ENCODE assay signal across 9 mouse cellular contexts in genomic region chr5:33297164-33297563, GRCm38 (mm10). TPM values are rescaled to one million over a fixed set of nuclear protein-coding genes. Genes with fewer than 3 reads are reported as not detected.
DNase-seq lines count a peak whose midpoint lies in the region; ATAC-seq and TF ChIP-seq lines count a peak whose summit lies in the region.
"Had no signal": no experiment of that assay in that cellular context is flagged by ENCODE, and none has a peak within 500 bp of the region (broad histone marks: within the 10 kb centered on the region; RNA-seq: fewer than 3 reads in every experiment).

No protein-coding gene starts in this region.

- ATAC-seq in cerebellum, adult (ENCODE audit: insufficient number of reproducible peaks, low FRiP score, low TSS enrichment) = no peak
- no peak for ATAC-seq in liver, embryonic 12.5 days
- ATAC-seq: forebrain, embryonic 15.5 days had no signal

- no peak overlapping the region for H3K4me3 ChIP-seq in liver, adult 2 months (ENCODE audit: insufficient read depth, low read depth, low read length)
- H3K4me3 ChIP-seq in liver, embryonic 12.5 days = no peak overlapping the region
- no peak overlapping the region for H3K4me3 ChIP-seq in embryonic fibroblast, embryonic 13.5 days (ENCODE audit: insufficient read depth, low read length)
- H3K4me3 ChIP-seq: forebrain, embryonic 15.5 days had no signal

- no peak overlapping the region for H3K4me2 ChIP-seq in liver, embryonic 12.5 days
- H3K4me2 ChIP-seq: forebrain, embryonic 15.5 days had no signal

- no peaks in the 10 kb centered on the region for H3K9me3 ChIP-seq in liver, embryonic 12.5 days (replicated peaks)
- H3K9me3 ChIP-seq: forebrain, embryonic 15.5 days had no signal

- H3K9ac ChIP-seq in liver, adult 2 months (ENCODE audit: low read depth, low read length) = no peak overlapping the region
- H3K9ac ChIP-seq in liver, embryonic 12.5 days = no peak overlapping the region
- H3K9ac ChIP-seq: forebrain, embryonic 15.5 days had no signal

- H3K36me3 ChIP-seq in liver, adult 2 months (ENCODE audit: control insufficient read depth, insufficient read depth, low read length) = no peaks in the 10 kb centered on the region
- H3K36me3 ChIP-seq in liver, embryonic 12.5 days = no peaks in the 10 kb centered on the region
- H3K36me3 ChIP-seq: forebrain, embryonic 15.5 days had no signal

- no peaks in the 10 kb centered on the region for H3K27me3 ChIP-seq in liver, adult 2 months (ENCODE audit: control insufficient read depth, insufficient read depth, low read length)
- 0 out of 2 replicates have a peak, but pooled peaks cover 12% of the 10 kb centered on the region for H3K27me3 ChIP-seq in liver, embryonic 12.5 days (replicated peaks)
- H3K27me3 ChIP-seq: forebrain, embryonic 15.5 days had no signal

- DNase-seq in cerebellum, postnatal 10 days = peak; percentile 40 to 49
- DNase-seq in liver, adult 2 months (ENCODE audit: extremely low read depth, low read depth, low spot score) = peak; percentile 46
- DNase-seq in retina, postnatal 1 day = peak; percentile 34
- DNase-seq in left cerebral cortex, adult 11 months (ENCODE audit: low spot score) = no peak
- DNase-seq in yolk sac, embryonic 10.5 days (ENCODE audit: low spot score) = no peak

- 64% methylated on average over 6 of the region's 6 CpGs for WGBS in liver, adult 2 months
- 59% methylated on average over 6 of the region's 6 CpGs for WGBS in liver, embryonic 12.5 days (ENCODE audit: insufficient replicate concordance)

- no peaks in the 10 kb centered on the region for H3K79me2 ChIP-seq in liver, adult 2 months (ENCODE audit: control insufficient read depth, insufficient read depth, low read length)

- TF ChIP-seq POLR2A in liver, adult 2 months (IDR thresholded peaks at IDR 0.05; ENCODE audit: extremely low read depth, insufficient read depth, low read length) = no peak
- no peak for TF ChIP-seq POLR2A in embryonic fibroblast, embryonic 13.5 days (IDR thresholded peaks at IDR 0.05; ENCODE audit: low read depth, low read length)

- no peak overlapping the region for H3K27ac ChIP-seq in liver, adult 2 months (replicated peaks; ENCODE audit: insufficient read depth, low read depth, low read length)
- no peak overlapping the region for H3K27ac ChIP-seq in liver, embryonic 12.5 days
- no peak overlapping the region for H3K27ac ChIP-seq in embryonic fibroblast, embryonic 13.5 days (ENCODE audit: insufficient read depth, low read length)
- H3K27ac ChIP-seq: forebrain, embryonic 15.5 days had no signal

- peak; percentile 75 for TF ChIP-seq CTCF in liver, adult 2 months (IDR thresholded peaks at IDR 0.05; ENCODE audit: low read depth, low read length)
- TF ChIP-seq CTCF in embryonic fibroblast, embryonic 13.5 days (IDR thresholded peaks at IDR 0.05; ENCODE audit: borderline replicate concordance, insufficient read depth, low read length) = peak; percentile 33; the same call in 1 of the 2 replicates

- H3K4me1 ChIP-seq in liver, adult 2 months (ENCODE audit: control insufficient read depth, insufficient read depth, low read length) = no peaks in the 10 kb centered on the region
- H3K4me1 ChIP-seq in liver, embryonic 12.5 days = no peaks in the 10 kb centered on the region
- H3K4me1 ChIP-seq in embryonic fibroblast, embryonic 13.5 days (ENCODE audit: control insufficient read depth, insufficient read depth, low read length) = no peaks in the 10 kb centered on the region
- H3K4me1 ChIP-seq: forebrain, embryonic 15.5 days had no signal

RNA-seq across cellular contexts. Expression of gene Ctbp1, which starts 22.4 kb away (rescaled TPM):
- total RNA-seq in liver, adult 2 months (2014; rRNA removed) = 26.1 and 29.1 TPM in 2 replicates
- polyA plus RNA-seq in liver, adult 2 months (2012; rRNA removed) = 89.9 and 97.6 TPM in 2 replicates
- polyA plus RNA-seq in liver, embryonic 12.5 days (2016; fragmentation: Nextera tagmentation; extraction: Ambion mirVana) = 279 and 296 TPM in 2 replicates
- polyA plus RNA-seq in embryonic fibroblast, embryonic 13.5 days (2011; ENCODE audit: insufficient read length, low read depth, missing spikeins) = 133 and 175 TPM in 2 replicates

RNA-seq across cellular contexts. Expression of gene Maea, which starts 38.1 kb away (rescaled TPM):
- total RNA-seq in liver, adult 2 months (2014; rRNA removed) = 24.8 and 26.0 TPM in 2 replicates
- 41.1 and 46.6 TPM in 2 replicates for polyA plus RNA-seq in liver, adult 2 months (2012; rRNA removed)
- polyA plus RNA-seq in liver, embryonic 12.5 days (2016; fragmentation: Nextera tagmentation; extraction: Ambion mirVana) = 64.2 and 67.7 TPM in 2 replicates
- polyA plus RNA-seq in embryonic fibroblast, embryonic 13.5 days (2011; ENCODE audit: insufficient read length, low read depth, missing spikeins) = 135 and 148 TPM in 2 replicates

Comparison
In these comparisons a context has a peak if more than half of its experiments do, and no peak if none do; other contexts are left out.
1. DNase-seq: peak in cerebellum, postnatal 10 days (2 of 2), liver, adult 2 months (single experiment) and retina, postnatal 1 day (single experiment); none in left cerebral cortex, adult 11 months (single experiment) and yolk sac, embryonic 10.5 days (single experiment).